Mouse (Mus musculus) urinary bladder, postnatal 25 days (tissue): ENCODE measurements around the gene Nrn1.

Experiments
- DNase-seq: peaks from one replicate; pipeline ENCODE4 v3.0.0; 2022; ENCODE audit warnings: low spot score

The Nrn1 gene

DNA sequence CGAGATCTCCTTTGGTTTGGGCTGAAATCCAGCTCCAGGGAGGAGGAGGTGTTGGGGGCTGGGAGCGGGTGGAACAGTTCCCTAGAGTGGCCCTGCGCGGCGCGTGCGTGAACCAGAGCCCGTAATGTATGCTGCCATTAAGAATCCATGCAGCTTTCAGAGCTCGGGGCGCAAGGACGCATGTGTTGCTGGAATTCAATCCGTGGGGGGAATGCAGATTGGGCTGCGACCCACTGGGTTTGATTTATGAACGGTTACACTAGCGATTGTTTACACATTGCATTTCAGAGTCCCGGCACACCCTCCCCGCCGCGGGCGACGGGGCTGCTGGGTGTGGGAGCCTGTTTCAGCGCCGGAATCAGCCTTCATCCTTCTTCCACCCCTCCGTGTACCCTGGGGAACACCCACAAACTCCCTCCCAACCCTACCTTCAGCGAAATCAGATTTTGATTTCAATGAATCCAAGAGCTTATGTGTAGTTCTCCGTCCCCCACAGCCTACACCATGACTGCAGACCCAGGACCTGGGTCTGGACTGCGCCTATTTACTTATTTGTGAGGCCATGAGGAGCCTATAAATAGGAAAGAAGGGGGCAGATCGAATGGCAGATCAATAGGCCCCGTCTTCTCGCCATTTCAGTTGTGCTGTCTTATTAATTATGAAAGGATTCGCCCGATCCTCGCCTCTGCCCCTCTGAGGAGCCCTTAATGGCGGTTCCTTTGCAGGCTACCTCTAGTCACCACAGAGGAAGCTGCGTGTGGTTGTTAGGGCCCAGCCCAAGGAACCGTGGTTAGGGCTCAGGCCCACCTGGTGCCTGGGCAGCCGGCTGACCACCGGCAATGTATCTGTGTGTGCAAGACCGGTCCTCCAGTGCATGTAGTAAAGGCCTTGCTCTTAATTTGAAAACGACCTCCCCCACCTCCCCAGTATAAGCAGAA lies 10.1 kb downstream of the Nrn1 start:
- DNase-seq: no peak

DNA sequence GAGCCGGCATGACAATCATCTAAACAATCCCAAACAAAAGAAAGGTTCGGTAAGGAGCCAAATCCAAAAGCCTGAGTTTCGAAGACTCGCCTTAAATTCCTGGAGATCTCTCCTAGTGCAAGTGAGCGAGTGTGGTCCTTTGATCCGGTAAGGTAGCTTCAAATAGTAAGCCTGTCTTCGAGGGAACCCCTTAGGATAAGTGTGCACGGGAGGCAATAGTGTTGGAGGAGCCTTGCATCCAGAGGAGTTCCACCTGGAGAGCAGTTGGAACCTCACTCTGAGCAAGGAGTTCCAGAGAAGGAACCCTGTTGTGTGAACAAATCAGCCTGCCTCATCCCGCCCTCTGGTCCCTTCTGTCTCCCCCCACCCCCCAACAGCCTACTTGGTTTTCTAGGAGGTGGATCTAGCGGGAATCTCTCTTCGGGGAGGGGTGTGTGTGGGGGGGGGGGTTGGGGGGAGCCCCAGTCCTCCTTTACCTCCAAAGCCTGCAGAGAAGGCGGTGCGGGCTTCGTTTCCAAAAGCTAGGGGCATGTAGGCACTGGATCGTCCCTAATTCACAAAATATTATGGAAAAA lies 11.1 kb downstream of the Nrn1 start:
- DNase-seq: no peak

DNA sequence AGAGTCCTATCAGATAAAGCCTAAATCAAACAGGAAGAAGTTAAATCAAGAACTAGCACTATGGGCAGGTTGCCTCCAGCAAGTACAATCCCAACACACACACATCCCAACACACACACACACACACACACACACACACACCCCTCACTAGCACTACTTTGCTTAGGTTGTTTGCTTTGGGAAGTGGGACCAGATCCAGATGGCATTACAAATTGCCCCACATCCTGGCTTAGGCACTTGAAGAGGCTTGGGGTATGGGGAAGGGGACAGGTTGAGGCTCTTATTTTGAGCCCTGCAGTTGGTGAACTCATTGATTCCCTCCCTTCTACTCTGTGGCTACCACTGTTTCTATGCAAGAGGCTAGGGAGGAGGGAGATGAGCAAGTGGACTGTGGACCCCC lies 12.6 kb downstream of the Nrn1 start:
- DNase-seq: no peak

DNA sequence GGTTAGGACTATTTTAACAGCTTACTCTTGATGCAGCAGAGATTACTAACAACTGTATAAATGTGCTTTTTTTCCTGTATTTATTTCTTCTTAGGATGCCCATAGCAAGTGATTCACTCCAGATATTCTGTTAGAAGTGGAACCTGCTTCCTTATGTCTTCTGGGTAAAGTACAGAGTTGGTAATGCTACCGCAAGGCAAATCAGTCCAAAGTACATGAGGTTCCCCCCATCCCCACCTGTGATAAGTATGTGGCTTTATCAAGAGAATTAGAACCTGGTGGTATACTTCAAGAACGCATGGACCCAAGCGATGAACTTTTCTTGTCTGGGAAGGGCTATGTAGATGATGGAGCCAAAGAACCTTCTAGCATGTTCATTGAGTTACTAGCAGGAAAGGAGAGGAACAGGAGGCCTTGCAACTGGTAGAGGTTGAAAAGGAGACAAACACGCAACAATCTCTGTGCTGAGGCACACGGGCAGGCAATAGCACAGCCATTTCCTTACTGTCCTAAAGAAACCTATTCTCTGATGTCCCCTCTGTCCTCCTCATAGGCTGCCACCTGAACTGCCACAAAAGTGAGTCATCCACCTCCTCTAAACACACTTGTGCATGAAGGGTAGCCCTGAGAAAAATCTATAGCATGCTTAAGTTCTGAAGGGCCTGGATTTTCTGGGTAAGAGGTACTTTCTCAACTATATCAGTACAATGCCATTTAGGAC lies 14.5 kb downstream of the Nrn1 start:
- no peak for DNase-seq

DNA sequence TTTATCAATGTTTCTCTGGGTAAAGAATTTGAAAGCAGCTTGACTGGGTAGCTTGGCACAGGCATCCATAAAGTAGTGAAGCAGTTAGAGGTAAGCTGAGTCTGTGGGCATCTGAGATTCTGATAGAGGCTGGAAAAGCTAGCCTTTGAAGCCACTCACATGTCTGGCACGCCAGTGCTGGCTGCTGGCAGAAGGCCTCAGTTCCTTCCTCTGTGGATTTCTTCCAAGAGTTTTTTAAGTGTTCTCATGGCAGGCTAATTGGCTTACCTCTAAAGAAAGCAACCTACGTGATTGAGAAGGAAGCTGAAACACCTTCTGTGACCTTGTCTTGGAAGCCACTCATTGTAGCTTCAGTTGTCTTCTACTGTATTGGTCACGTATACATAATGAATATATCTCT lies 17.6 kb downstream of the Nrn1 start:
- no peak for DNase-seq

DNA sequence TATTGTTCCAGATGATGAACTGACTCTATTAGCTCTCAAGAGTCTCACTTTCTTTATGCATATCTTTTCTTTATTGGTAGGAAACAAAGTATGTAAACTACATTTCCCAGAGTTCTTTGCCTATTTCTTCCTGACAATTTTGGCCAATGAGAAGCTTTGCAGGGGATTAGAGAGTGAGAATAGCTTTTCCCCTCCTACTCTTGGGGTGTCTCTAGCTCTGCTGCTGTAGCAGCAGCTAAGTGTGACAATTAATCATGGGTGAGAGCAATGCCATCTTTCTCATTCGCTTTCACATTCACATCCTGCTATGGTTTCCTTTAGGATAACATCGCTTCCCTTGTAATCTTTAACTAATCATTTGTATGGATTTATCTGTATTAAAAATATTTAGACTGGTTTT lies 18.2 kb downstream of the Nrn1 start:
- DNase-seq: no peak

DNA sequence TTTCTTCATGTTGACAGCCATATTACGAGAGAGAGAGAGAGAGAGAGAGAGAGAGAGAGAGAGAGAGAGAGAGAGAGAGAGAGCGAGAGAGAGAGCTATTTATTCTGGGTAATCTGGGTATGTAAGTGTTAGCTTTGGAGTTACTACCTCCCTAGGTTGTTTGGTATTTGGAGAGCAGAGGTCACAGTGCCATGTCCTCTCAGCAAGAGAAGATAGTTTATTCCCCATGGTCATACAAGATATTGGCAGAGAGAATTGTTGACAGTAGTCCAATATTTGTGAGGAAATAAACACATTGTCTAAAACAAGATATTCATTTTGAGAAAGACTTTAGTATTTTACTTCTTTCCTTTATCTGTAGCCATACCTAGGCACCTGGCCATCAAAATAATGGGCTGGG lies 20.8 kb downstream of the Nrn1 start:
- no peak for DNase-seq

DNA sequence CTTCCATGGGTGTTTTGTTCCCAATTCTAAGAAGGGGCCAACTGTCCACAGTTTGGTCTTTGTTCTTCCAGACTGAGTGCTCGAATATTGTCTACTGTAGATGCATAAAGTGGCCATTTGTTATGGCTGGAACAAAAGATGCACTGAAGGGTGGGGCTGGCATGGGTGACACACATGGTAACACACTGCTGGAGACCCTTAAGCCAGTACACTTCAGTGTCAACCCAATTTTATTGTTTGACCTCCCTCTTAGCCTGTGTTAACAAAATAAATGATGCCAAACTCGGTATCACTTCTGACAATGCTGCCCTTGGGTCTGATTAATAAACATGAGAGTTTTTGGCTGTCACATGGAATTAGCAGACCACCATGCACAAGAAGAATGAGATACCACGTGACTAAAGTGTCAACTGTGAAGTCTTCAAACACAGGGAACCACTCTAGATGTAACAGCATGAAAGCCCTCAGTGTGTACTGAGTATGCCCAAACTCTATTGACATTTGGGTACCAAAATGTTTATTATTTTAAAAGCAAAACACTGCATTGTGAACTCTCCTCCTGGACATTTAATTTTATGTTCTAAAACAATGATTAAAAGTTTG lies 27.7 kb downstream of the Nrn1 start:
- no peak for DNase-seq

DNA sequence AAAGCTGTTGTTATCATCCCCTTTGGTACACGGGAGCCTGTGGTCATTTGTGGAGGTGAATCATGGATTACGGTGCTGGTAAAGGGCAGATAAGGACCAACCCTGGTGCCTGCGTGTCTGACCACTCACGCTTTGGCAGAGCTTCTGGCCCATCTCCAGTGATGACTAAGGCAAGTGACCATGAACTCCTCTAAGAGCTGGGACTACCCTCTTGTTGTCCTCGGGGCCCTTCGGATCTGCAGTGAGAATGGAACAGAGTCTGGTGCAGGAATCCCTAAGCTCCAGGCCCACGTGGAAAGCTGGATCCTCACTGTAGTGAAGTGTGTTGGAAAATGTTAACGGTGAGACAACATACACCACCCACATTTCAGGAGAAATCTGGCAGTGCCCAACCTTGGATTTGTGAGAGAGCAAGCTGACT lies 38.6 kb downstream of the Nrn1 start:
- peak; percentile 7 for DNase-seq

DNA sequence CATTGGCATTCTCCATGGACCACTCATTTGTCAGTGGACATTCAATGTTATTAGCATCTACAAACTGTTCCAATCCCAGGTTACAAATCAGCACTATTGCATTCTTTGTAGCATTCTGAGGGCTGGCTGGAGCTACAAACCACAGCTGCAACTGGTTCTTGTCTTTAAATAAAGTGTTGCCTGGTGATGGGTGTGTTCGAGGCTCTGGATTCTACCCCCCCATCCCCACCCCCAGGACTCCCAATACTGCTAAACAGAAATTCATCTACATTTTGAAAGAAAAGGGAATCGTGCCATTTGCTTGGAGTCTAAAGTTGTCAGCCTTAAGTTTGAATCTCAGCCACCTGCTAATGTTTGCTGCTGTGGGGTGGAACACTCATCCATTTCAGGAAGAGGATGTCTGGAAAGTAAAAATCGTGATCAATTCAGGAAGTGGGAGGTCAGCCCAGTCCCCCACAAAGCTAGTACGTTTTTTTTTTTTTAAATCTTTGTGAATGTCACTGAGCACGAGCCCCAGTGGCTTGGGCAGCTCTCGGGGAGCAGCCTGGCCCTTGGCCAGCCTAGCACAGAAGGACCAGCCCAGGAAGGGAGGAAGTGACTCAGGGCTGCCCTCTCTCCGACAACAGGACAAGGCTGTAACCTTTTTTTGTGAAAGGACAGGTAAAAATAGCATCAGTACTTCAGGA lies 39.3 kb downstream of the Nrn1 start:
- DNase-seq: no peak

DNA sequence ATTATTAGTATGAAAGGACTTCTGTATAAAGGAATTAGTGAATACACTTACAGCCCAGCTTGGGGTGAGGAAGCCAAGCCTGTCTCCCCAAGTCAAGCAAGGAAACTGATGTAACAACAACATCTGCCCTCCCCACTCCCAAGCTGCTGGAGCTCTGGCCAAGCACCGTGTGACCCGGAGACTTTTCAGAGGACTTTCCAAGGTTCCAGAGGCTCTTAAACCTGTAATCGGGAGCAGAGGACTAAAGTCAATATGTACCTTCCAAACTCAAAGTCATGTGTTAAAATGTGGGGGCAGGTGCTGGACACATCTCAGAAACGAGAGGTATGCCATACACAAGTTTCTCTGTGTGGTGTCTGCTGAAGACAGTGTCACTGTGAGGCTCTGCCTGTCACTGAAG lies 51.4 kb downstream of the Nrn1 start:
- DNase-seq: no peak

DNA sequence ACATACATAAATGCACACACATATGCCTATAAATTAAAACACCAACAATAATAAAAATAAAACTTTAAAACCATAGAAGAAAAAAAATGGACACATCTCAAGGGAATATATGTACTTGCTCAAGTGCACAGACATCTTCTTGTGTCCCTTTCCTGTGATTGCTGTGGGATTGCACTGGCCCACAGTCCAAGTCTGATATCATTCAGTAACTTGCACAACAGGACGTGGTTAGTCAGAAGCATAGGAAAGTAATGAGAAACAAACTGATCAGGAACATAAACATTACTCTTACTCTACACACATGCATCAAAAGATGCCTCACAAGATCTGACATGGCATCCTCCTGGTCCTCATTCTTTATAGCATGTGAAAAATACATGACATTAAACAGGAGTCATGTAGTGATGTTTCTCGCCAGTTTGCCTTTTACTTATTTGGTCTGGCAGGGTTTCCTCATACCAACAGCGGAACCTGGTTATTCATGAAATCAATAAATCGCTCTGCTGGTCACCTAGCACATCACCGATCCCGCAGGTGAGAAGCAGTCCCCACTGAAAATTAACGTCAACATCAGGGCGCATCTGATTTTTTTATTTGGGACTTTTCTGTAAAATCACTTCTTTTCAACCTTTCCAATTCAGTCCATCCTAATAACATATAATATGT lies 54.1 kb downstream of the Nrn1 start:
- DNase-seq: no peak

DNA sequence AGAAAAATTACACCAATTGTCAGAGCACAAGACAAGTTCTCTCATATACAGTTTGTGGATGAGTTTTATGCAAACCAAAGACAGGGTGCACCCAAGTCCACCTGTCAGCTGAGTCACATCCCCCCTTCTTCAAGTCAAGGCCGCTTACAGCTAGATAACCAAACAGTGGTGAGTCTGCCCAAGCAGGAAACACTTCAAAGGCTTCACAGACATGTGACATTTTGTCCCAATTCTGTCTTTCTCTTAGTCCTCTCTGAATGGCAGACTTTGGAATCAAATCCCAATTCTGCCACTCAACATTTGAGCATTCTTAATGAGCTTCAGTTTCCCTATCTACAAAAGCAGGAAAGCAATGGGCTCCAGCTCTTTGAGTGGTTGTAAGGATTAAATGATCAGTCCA lies 55.6 kb downstream of the Nrn1 start:
- no peak for DNase-seq
